Mouse (Mus musculus) CH12.LX (cell line): ENCODE results near the gene Slc20a1. TPM values are rescaled to one million over a fixed set of nuclear protein-coding genes. Genes with fewer than 3 reads are reported as not detected.
A peak's percentile ranks its signal among the peaks of the same experiment; 100 is the strongest.

Experiments used
- DNase-seq: peaks from one replicate; pipeline ENCODE4 v3.0.0-alpha.2; 2013; ENCODE audit errors: extremely low read depth
- H3K27ac ChIP-seq: 2 replicates; pipeline ENCODE4 v1.5.1; 2012; ENCODE audit warnings: low read depth, mild to moderate bottlenecking, control low read depth, moderate library complexity; ENCODE audit not compliant: insufficient read depth
- H3K27me3 ChIP-seq: replicated peaks from 2 replicates; pipeline ENCODE3; 2012; ENCODE audit warnings: inconsistent platforms
- H3K36me3 ChIP-seq, 2 experiments: replicated peaks in 1 of 2; 2 replicates each; pipeline versions ENCODE3 to v1.6.1; 2012; ENCODE audit warnings: inconsistent platforms in 1 of 2, low read length in 1 of 2, mild to moderate bottlenecking in 1 of 2, mixed read lengths in 1 of 2, moderate library complexity in 1 of 2; ENCODE audit not compliant: control insufficient read depth in 1 of 2, insufficient read depth in 1 of 2
- H3K4me1 ChIP-seq, 2 experiments: 2 replicates each; pipeline ENCODE4 v1.6.1; 2012; ENCODE audit warnings: inconsistent platforms in 1 of 2, moderate library complexity in 1 of 2; ENCODE audit not compliant: insufficient read depth in 2 of 2, control insufficient read depth in 1 of 2
- H3K4me2 ChIP-seq: 2 replicates; pipeline ENCODE4 v1.6.1; 2012; ENCODE audit warnings: low read depth, mild to moderate bottlenecking, control low read depth; ENCODE audit not compliant: poor library complexity, insufficient read depth, severe bottlenecking
- H3K4me3 ChIP-seq, 3 experiments: fragments of 150-350 bp in 1 of 3; sonication (generic) in 1 of 3; replicated peaks in 1 of 3; 2 replicates each; pipeline versions ENCODE3 to v1.5.1; 2011 to 2012; ENCODE audit warnings: low read depth in 2 of 3, low read length in 2 of 3, mild to moderate bottlenecking in 2 of 3, moderate library complexity in 2 of 3, control low read depth in 1 of 3, improper control_type of control experiment in 1 of 3, inconsistent platforms in 1 of 3, mixed read lengths in 1 of 3; ENCODE audit not compliant: poor library complexity in 1 of 3
- H3K79me2 ChIP-seq: replicated peaks from 2 replicates; pipeline ENCODE4 v1.6.1; 2012; ENCODE audit warnings: mild to moderate bottlenecking, moderate library complexity; ENCODE audit not compliant: control insufficient read depth, poor library complexity, insufficient read depth, severe bottlenecking; ENCODE audit errors: extremely low read depth
- H3K9ac ChIP-seq: 2 replicates; pipeline ENCODE4 v1.6.1; 2012; ENCODE audit warnings: low read depth, mild to moderate bottlenecking, control low read depth, moderate library complexity; ENCODE audit not compliant: insufficient read depth
- H3K9me3 ChIP-seq: replicated peaks from 2 replicates; pipeline ENCODE3; 2012; ENCODE audit warnings: low read length, inconsistent platforms, mixed read lengths
- CHD1 ChIP-seq: IDR thresholded peaks from 2 replicates; pipeline ENCODE4 v1.6.1; 2012; ENCODE audit warnings: low read depth, low read length, improper control_type of control experiment, inconsistent platforms
- CHD2 ChIP-seq: IDR thresholded peaks from 2 replicates; pipeline ENCODE4 v1.6.1; 2011; ENCODE audit warnings: low read length, improper control_type of control experiment
- CTCF ChIP-seq, 2 experiments: IDR thresholded peaks in 1 of 2; conservative IDR thresholded peaks in 1 of 2; 2 replicates each; pipeline ENCODE4 v1.5.1; 2011 to 2012; ENCODE audit warnings: low read depth in 2 of 2, low read length in 2 of 2, improper control_type of control experiment in 1 of 2, inconsistent platforms in 1 of 2, mild to moderate bottlenecking in 1 of 2, moderate library complexity in 1 of 2
- ETS1 ChIP-seq: conservative IDR thresholded peaks from 2 replicates; pipeline ENCODE4 v1.6.1; 2012; ENCODE audit warnings: low read depth, mild to moderate bottlenecking, inconsistent platforms, low read length, improper control_type of control experiment, moderate library complexity
- JUN ChIP-seq: IDR thresholded peaks from 2 replicates; pipeline ENCODE4 v1.6.1; 2011; ENCODE audit warnings: low read depth, mild to moderate bottlenecking, low read length, improper control_type of control experiment, moderate library complexity; ENCODE audit not compliant: insufficient read depth
- JUND ChIP-seq: conservative IDR thresholded peaks from 2 replicates; pipeline ENCODE4 v1.6.1; 2011; ENCODE audit warnings: low read depth, low read length, improper control_type of control experiment
- KAT2A ChIP-seq: IDR thresholded peaks from 2 replicates; pipeline ENCODE4 v1.6.1; 2012; ENCODE audit warnings: low read length, improper control_type of control experiment, inconsistent platforms; ENCODE audit not compliant: insufficient replicate concordance
- MAZ ChIP-seq: IDR thresholded peaks from 2 replicates; pipeline ENCODE4 v1.6.1; 2012; ENCODE audit warnings: low read depth, mild to moderate bottlenecking, inconsistent platforms, low read length, improper control_type of control experiment, moderate library complexity
- MEF2A ChIP-seq: IDR thresholded peaks from 2 replicates; pipeline ENCODE4 v1.6.1; 2014; ENCODE audit warnings: low read depth, mild to moderate bottlenecking, inconsistent platforms, low read length, improper control_type of control experiment, borderline replicate concordance
- NRF1 ChIP-seq: IDR thresholded peaks from 2 replicates; pipeline ENCODE4 v1.6.1; 2014; ENCODE audit warnings: low read depth, mild to moderate bottlenecking, inconsistent platforms, low read length, improper control_type of control experiment, moderate library complexity
- RAD21 ChIP-seq: IDR thresholded peaks from 2 replicates; pipeline ENCODE4 v1.6.1; 2011; ENCODE audit warnings: low read depth, mild to moderate bottlenecking, low read length, improper control_type of control experiment, moderate library complexity
- SMC3 ChIP-seq: IDR thresholded peaks from 2 replicates; pipeline ENCODE4 v1.6.1; 2011; ENCODE audit warnings: low read depth, low read length, improper control_type of control experiment
- USF1 ChIP-seq: IDR thresholded peaks from 2 replicates; pipeline ENCODE4 v1.6.1; 2014; ENCODE audit warnings: low read depth, mild to moderate bottlenecking, inconsistent platforms, low read length, improper control_type of control experiment
- ZC3H11A ChIP-seq: IDR thresholded peaks from 2 replicates; pipeline ENCODE4 v1.6.1; 2012; ENCODE audit warnings: low read depth, mild to moderate bottlenecking, inconsistent platforms, low read length, improper control_type of control experiment
- ZNF384 ChIP-seq: IDR thresholded peaks from 2 replicates; pipeline ENCODE4 v1.6.1; 2012; ENCODE audit warnings: low read depth, low read length, improper control_type of control experiment, inconsistent platforms
- dilution Hi-C: fragments of 300-500 bp; cut with MboI; formaldehyde crosslinking; loops from 2 replicates; pipeline ENCODE4 v1.14.3; 2020; ENCODE audit warnings: low sequenced_read_pairs; ENCODE audit not compliant: extremely low pct_unique_long_range_greater_than_20kb, extremely low pct_ligation_motif_present
- in situ Hi-C: fragments of 300-500 bp; cut with MboI; formaldehyde crosslinking; loops from 3 replicates; pipeline ENCODE4 v1.14.3; 2019; ENCODE audit warnings: low sequenced_read_pairs, low pct_ligation_motif_present, low pct_unique_long_range_greater_than_20kb, mixed read lengths
- polyA plus RNA-seq: library from polyadenylated mRNA; unstranded; fragments of >175 nt; gene quantifications from 2 replicates; pipeline ENCODE4 v1.2.1, GENCODE M21; 2012; ENCODE audit warnings: low read depth; ENCODE audit not compliant: insufficient read length
- total RNA-seq, 2 experiments: library from RNA; depleted of rRNA; stranded (reverse); fragments of 300-350 nt in 1 of 2; fragments of >200 nt in 1 of 2; gene quantifications; 2 replicates each; pipeline ENCODE4 v1.2.3; 2012 to 2014

Gene Slc20a1
- total and polyA plus RNA-seq, 3 experiments = 43.1 to 78.2 (median 72.1) TPM

- H3K9ac ChIP-seq = no peak overlapping the region
- H3K27me3 ChIP-seq = no peaks in the 10 kb centered on the region
- no peak overlapping the region for H3K4me2 ChIP-seq
- peaks cover 11 to 44% of the 10 kb centered on the region in 2 experiments for H3K4me1 ChIP-seq
- H3K36me3 ChIP-seq = no peaks in the 10 kb centered on the region
- H3K27ac ChIP-seq = no peak overlapping the region
- no peak overlapping the region for H3K4me3 ChIP-seq
- in situ Hi-C loops (no loop called here), dilution Hi-C loops (no loop called here)
- no peaks in the 10 kb centered on the region for H3K79me2 ChIP-seq
- TF ChIP-seq CHD1 = no peak
- no peak for TF ChIP-seq JUN
- TF ChIP-seq NRF1 = peak; percentile 37
- TF ChIP-seq ZNF384 = no peak
- no peak for TF ChIP-seq MAZ
- TF ChIP-seq SMC3 = no peak
- DNase-seq = no peak
- H3K9me3 ChIP-seq = no peaks in the 10 kb centered on the region
Measured at GRCm38 (mm10) chr2:129173386-129173785, 25.2 kb upstream of the Slc20a1 start.

- TF ChIP-seq CTCF (conservative IDR thresholded peaks at IDR 0.05 in 1 of 2, IDR thresholded peaks at IDR 0.05 in 1 of 2; ENCODE audit: low read depth in 2 of 2, low read length in 2 of 2) (peak; percentile 47 to 88; a peak in 3 of 4 replicates), RAD21 (peak; percentile 91), ZNF384 (0 out of 2 replicates have a peak, but pooled peaks have one; percentile 6), SMC3 (peak; percentile 92), ZC3H11A (peak; percentile 43; the same call in 1 of the 2 replicates), MEF2A (no peak), CHD2 (no peak)
- no peak overlapping the region for H3K4me3 ChIP-seq
- no peaks in the 10 kb centered on the region for H3K36me3 ChIP-seq
- H3K4me2 ChIP-seq = no peak overlapping the region
- no peaks in the 10 kb centered on the region for H3K27me3 ChIP-seq
- DNase-seq = peak; percentile 51
- in situ Hi-C loops = no loop called here
- no peaks in the 10 kb centered on the region for H3K9me3 ChIP-seq
- H3K79me2 ChIP-seq = no peaks in the 10 kb centered on the region
- no peak overlapping the region for H3K9ac ChIP-seq
- H3K27ac ChIP-seq = no peak overlapping the region
- H3K4me1 ChIP-seq = peaks cover 13 to 55% of the 10 kb centered on the region in 2 experiments
- dilution Hi-C loops = no loop called here
Measured at GRCm38 (mm10) chr2:129174474-129174873, 24.1 kb upstream of the Slc20a1 start.

- in situ Hi-C loops = loop anchor here (5.0 kb wide), 1 partner anchor 82 kb away; no protein-coding TSS in a partner anchor
Measured at GRCm38 (mm10) chr2:129175636-129176035, 22.9 kb upstream of the Slc20a1 start.

More at GRCm38 (mm10) chr2:129175636-129176035, 22.9 kb upstream of the Slc20a1 start:
- Histone ChIP-seq H3K27me3 (no peaks in the 10 kb centered on the region), H3K79me2 (no peaks in the 10 kb centered on the region), H3K9me3 (no peaks in the 10 kb centered on the region), H3K9ac (no peak overlapping the region), H3K4me3 (no peak overlapping the region), H3K4me1 (peaks cover 16 to 67% of the 10 kb centered on the region in 2 experiments), H3K36me3 (no peaks in the 10 kb centered on the region), H3K4me2 (no peak overlapping the region), H3K27ac (no peak overlapping the region)
- TF ChIP-seq JUND (no peak), USF1 (no peak), ETS1 (0 out of 2 replicates have a peak, but pooled peaks have one; percentile 17), KAT2A (no peak), MEF2A (no peak), RAD21 (no peak)
- peak; percentile 42 for DNase-seq
- dilution Hi-C loops = no loop called here
